Mouse (Mus musculus): ENCODE data around the gene Evl.
A peak's percentile ranks its signal among the peaks of the same experiment; 100 is the strongest.

DNA sequence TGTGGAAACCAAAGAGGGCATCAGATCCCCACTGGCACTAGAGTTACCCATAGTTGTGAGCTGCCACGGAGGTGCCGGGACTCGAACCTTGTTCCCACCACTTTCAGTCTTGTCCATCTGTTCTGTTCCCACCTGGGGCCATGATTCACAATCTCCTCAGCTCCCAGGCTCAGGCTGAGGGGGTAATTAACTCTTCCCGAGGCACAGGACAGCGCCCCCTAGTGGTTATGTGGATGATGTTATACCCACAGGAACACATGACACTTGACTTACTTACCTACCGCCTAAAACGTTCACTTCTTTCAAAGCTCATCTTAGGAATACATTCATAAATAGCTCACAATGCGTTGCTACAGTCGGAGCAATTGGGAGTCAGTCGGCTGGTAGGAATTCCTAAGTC is 18.1 kb upstream of the Evl start:
- TF ChIP-seq POLR2A (IDR thresholded peaks at IDR 0.05; ENCODE audit: borderline replicate concordance, extremely low read depth, low read depth, low read length) (no peak), CTCF (IDR thresholded peaks at IDR 0.05; ENCODE audit: insufficient read depth, low read length) (peak; percentile 40)

Data from lung, adult 2 months (tissue).